Mouse (Mus musculus): Measurements from ENCODE around the gene Ermp1. TPM values are rescaled to one million over a fixed set of nuclear protein-coding genes. Genes with fewer than 3 reads are reported as not detected.
A peak's percentile ranks its signal among the peaks of the same experiment; 100 is the strongest.

Gene Ermp1
- polyA plus RNA-seq, 1 experiment from 2014 or later, result 8.4 TPM

- 73% methylated on average over 4 of the region's 4 CpGs for WGBS
- Histone ChIP-seq H3K4me2 (no peak overlapping the region), H3K27ac (ENCODE audit: low read depth) (no peak overlapping the region), H3K4me3 (ENCODE audit: low read depth, low read length) (no peak overlapping the region), H3K9me3 (ENCODE audit: low read depth, low read length) (no peaks in the 10 kb centered on the region), H3K36me3 (ENCODE audit: insufficient read depth) (no peaks in the 10 kb centered on the region), H3K4me1 (ENCODE audit: insufficient read depth) (no peaks in the 10 kb centered on the region), H3K27me3 (ENCODE audit: insufficient read depth, low read length) (peaks cover 11% of the 10 kb centered on the region; the same call in 1 of the 2 replicates), H3K9ac (no peak overlapping the region)
- ATAC-seq (ENCODE audit: insufficient read depth), result no peak
- DNase-seq, result no peak
- TF ChIP-seq CTCF (IDR thresholded peaks at IDR 0.05; ENCODE audit: low read depth), result no peak
Measured at GRCm38 (mm10) chr19:29656029-29656428, 7.8 kb upstream of the Ermp1 start.

- DNase-seq (no peak), ATAC-seq (ENCODE audit: insufficient read depth) (no peak)
- peaks cover 17% of the 10 kb centered on the region for H3K27me3 ChIP-seq (ENCODE audit: insufficient read depth, low read length)
- H3K36me3 ChIP-seq (ENCODE audit: insufficient read depth), result no peaks in the 10 kb centered on the region
- no peak overlapping the region for H3K4me2 ChIP-seq
- no peaks in the 10 kb centered on the region for H3K4me1 ChIP-seq (ENCODE audit: insufficient read depth)
- H3K27ac ChIP-seq (ENCODE audit: low read depth), result no peak overlapping the region
- TF ChIP-seq CTCF (IDR thresholded peaks at IDR 0.05; ENCODE audit: low read depth), result no peak
- H3K9me3 ChIP-seq (ENCODE audit: low read depth, low read length), result no peaks in the 10 kb centered on the region
- H3K9ac ChIP-seq, result no peak overlapping the region
- 43% methylated on average over 6 of the region's 6 CpGs for WGBS
- H3K4me3 ChIP-seq (ENCODE audit: low read depth, low read length), result no peak overlapping the region
Measured at GRCm38 (mm10) chr19:29655148-29655547, 6.9 kb upstream of the Ermp1 start.

GRCm38 (mm10) chr19:29653768-29654265 is 5.6 kb upstream of the Ermp1 start:
- H3K9ac ChIP-seq, result no peak overlapping the region
- no peaks in the 10 kb centered on the region for H3K4me1 ChIP-seq (ENCODE audit: insufficient read depth)
- H3K9me3 ChIP-seq (ENCODE audit: low read depth, low read length), result no peaks in the 10 kb centered on the region
- no peaks in the 10 kb centered on the region for H3K36me3 ChIP-seq (ENCODE audit: insufficient read depth)
- H3K4me2 ChIP-seq, result no peak overlapping the region
- H3K27me3 ChIP-seq (ENCODE audit: insufficient read depth, low read length), result peaks cover 14% of the 10 kb centered on the region
- H3K4me3 ChIP-seq (ENCODE audit: low read depth, low read length), result no peak overlapping the region
- ATAC-seq (ENCODE audit: insufficient read depth) (no peak), DNase-seq (no peak)
- TF ChIP-seq CTCF (IDR thresholded peaks at IDR 0.05; ENCODE audit: low read depth), result no peak
- H3K27ac ChIP-seq (ENCODE audit: low read depth), result no peak overlapping the region
- WGBS, result 85% methylated on average over 9 of the region's 9 CpGs

GRCm38 (mm10) chr19:29649683-29650082 is 1.5 kb upstream of the Ermp1 start:
- 59% methylated on average over 1 of the region's 1 CpGs for WGBS
- H3K4me3 ChIP-seq (ENCODE audit: low read depth, low read length), result no peak overlapping the region
- H3K27me3 ChIP-seq (ENCODE audit: insufficient read depth, low read length), result peaks cover 11% of the 10 kb centered on the region
- H3K4me1 ChIP-seq (ENCODE audit: insufficient read depth), result no peaks in the 10 kb centered on the region
- no peaks in the 10 kb centered on the region for H3K36me3 ChIP-seq (ENCODE audit: insufficient read depth)
- no peak for TF ChIP-seq CTCF (IDR thresholded peaks at IDR 0.05; ENCODE audit: low read depth)
- no peak overlapping the region for H3K9ac ChIP-seq
- no peak overlapping the region for H3K27ac ChIP-seq (ENCODE audit: low read depth)
- ATAC-seq (ENCODE audit: insufficient read depth) (no peak), DNase-seq (no peak)
- no peaks in the 10 kb centered on the region for H3K9me3 ChIP-seq (ENCODE audit: low read depth, low read length)
- H3K4me2 ChIP-seq, result no peak overlapping the region

- no peaks in the 10 kb centered on the region for H3K9me3 ChIP-seq (ENCODE audit: low read depth, low read length)
- ATAC-seq (ENCODE audit: insufficient read depth) (no peak), DNase-seq (no peak)
- no peak overlapping the region for H3K9ac ChIP-seq
- peak overlapping the region; percentile 73; the same call in 1 of the 2 replicates for H3K4me2 ChIP-seq
- TF ChIP-seq CTCF (IDR thresholded peaks at IDR 0.05; ENCODE audit: low read depth), result no peak
- 32% methylated on average over 4 of the region's 4 CpGs for WGBS
- peaks cover 6% of the 10 kb centered on the region; the same call in 1 of the 2 replicates for H3K27me3 ChIP-seq (ENCODE audit: insufficient read depth, low read length)
- peak overlapping the region; percentile 77 for H3K4me3 ChIP-seq (ENCODE audit: low read depth, low read length)
- H3K27ac ChIP-seq (ENCODE audit: low read depth), result no peak overlapping the region
- H3K4me1 ChIP-seq (ENCODE audit: insufficient read depth), result no peaks in the 10 kb centered on the region
- no peaks in the 10 kb centered on the region for H3K36me3 ChIP-seq (ENCODE audit: insufficient read depth)
Measured at GRCm38 (mm10) chr19:29648550-29648914, 317 bp upstream of the Ermp1 start.

DNA sequence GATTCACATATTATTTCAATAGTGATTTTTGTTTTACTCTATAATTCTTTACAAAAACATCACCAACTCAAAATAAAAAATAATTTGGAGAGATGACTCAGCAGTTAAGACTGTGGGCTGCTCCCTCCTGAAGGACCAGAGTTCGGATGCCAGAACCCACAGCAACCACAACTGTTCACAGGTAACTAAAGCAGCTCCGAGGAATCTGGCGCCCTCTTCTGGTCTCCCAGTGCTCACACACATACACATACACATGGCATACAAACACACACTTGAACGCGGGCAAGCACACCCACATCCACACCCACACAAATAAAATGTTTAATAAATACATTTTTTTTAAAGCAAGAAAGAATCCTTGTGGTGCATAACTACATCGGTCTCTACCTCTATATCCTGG is 3.5 kb downstream of the Ermp1 start:
- H3K36me3 ChIP-seq (ENCODE audit: insufficient read depth), result no peaks in the 10 kb centered on the region
- H3K4me3 ChIP-seq (ENCODE audit: low read depth, low read length), result no peak overlapping the region
- ATAC-seq (ENCODE audit: insufficient read depth), result no peak
- DNase-seq, result no peak
- H3K27ac ChIP-seq (ENCODE audit: low read depth), result no peak overlapping the region
- no peaks in the 10 kb centered on the region for H3K4me1 ChIP-seq (ENCODE audit: insufficient read depth)
- peak; percentile 28; the same call in 1 of the 2 replicates for TF ChIP-seq CTCF (IDR thresholded peaks at IDR 0.05; ENCODE audit: low read depth)
- no peaks in the 10 kb centered on the region for H3K9me3 ChIP-seq (ENCODE audit: low read depth, low read length)
- H3K9ac ChIP-seq, result no peak overlapping the region
- H3K4me2 ChIP-seq, result no peak overlapping the region
- WGBS, result 93% methylated on average over 6 of the region's 6 CpGs
- H3K27me3 ChIP-seq (ENCODE audit: insufficient read depth, low read length), result no peaks in the 10 kb centered on the region

- no peak overlapping the region for H3K27ac ChIP-seq (ENCODE audit: low read depth)
- no peak overlapping the region for H3K4me3 ChIP-seq (ENCODE audit: low read depth, low read length)
- no peak for TF ChIP-seq CTCF (IDR thresholded peaks at IDR 0.05; ENCODE audit: low read depth)
- no peaks in the 10 kb centered on the region for H3K36me3 ChIP-seq (ENCODE audit: insufficient read depth)
- H3K27me3 ChIP-seq (ENCODE audit: insufficient read depth, low read length), result no peaks in the 10 kb centered on the region
- ATAC-seq (ENCODE audit: insufficient read depth) (no peak), DNase-seq (no peak)
- no peaks in the 10 kb centered on the region for H3K4me1 ChIP-seq (ENCODE audit: insufficient read depth)
- no peak overlapping the region for H3K4me2 ChIP-seq
- H3K9me3 ChIP-seq (ENCODE audit: low read depth, low read length), result no peaks in the 10 kb centered on the region
- WGBS, result 84% methylated on average over 11 of the region's 11 CpGs
- no peak overlapping the region for H3K9ac ChIP-seq
Measured at GRCm38 (mm10) chr19:29643194-29643922, 4.9 kb downstream of the Ermp1 start.
